Mouse (Mus musculus) liver, embryonic 15.5 days (tissue): ENCODE results near the gene Gm3532. TPM values are rescaled to one million over a fixed set of nuclear protein-coding genes. Genes with fewer than 3 reads are reported as not detected.
"Not testable (repeated sequence)": the region's sequence is repeated elsewhere in the genome, so short reads cannot be mapped to it uniquely, and the experiment has no call there.

ENCODE experiments used
- ATAC-seq: fragments of 200-750 bp; cut with Nextera tagmentation; 2 replicates; pipeline ENCODE4 v1.8.0; 2017; ENCODE audit warnings: moderate number of reproducible peaks, mild to moderate bottlenecking, moderate library complexity; ENCODE audit not compliant: insufficient read depth
- H3K27ac ChIP-seq: fragments of 300-500 bp; sonication (generic); replicated peaks from 2 replicates; pipeline ENCODE4 v1.5.1; 2015; ENCODE audit warnings: mild to moderate bottlenecking, inconsistent platforms
- H3K27me3 ChIP-seq: fragments of 300-500 bp; sonication (generic); 2 replicates; pipeline ENCODE4 v1.6.1; 2015; ENCODE audit warnings: mild to moderate bottlenecking, inconsistent platforms
- H3K36me3 ChIP-seq: fragments of 300-500 bp; sonication (generic); replicated peaks from 2 replicates; pipeline ENCODE4 v1.6.1; 2015; ENCODE audit warnings: moderate library complexity, mild to moderate bottlenecking, inconsistent platforms
- H3K4me1 ChIP-seq: fragments of 300-500 bp; sonication (generic); replicated peaks from 2 replicates; pipeline ENCODE4 v1.6.1; 2015; ENCODE audit warnings: inconsistent platforms
- H3K4me2 ChIP-seq: fragments of 300-500 bp; sonication (generic); 2 replicates; pipeline ENCODE4 v1.6.1; 2015; ENCODE audit warnings: moderate library complexity, mild to moderate bottlenecking, inconsistent platforms
- H3K4me3 ChIP-seq: fragments of 300-500 bp; sonication (generic); replicated peaks from 2 replicates; pipeline ENCODE4 v1.5.1; 2015; ENCODE audit warnings: mild to moderate bottlenecking, inconsistent platforms
- H3K9ac ChIP-seq: fragments of 300-500 bp; sonication (generic); 2 replicates; pipeline ENCODE4 v1.6.1; 2015; ENCODE audit warnings: moderate library complexity, mild to moderate bottlenecking, inconsistent platforms
- H3K9me3 ChIP-seq: fragments of 300-500 bp; sonication (generic); replicated peaks from 2 replicates; pipeline ENCODE4 v1.6.1; 2016; ENCODE audit warnings: inconsistent platforms
- WGBS: fragments of 180-500 bp; shearing (Covaris S2); methylation state at CpG from one replicate; pipeline ENCODE4 v1.1.7; 2015; ENCODE audit warnings: mixed read lengths; ENCODE audit not compliant: insufficient replicate concordance; 5-methylcytosine and 5-hydroxymethylcytosine counted together
- polyA plus RNA-seq: library from polyadenylated mRNA; unstranded; fragments of >200 nt; fragmentation: Nextera tagmentation; extraction: Ambion mirVana; gene quantifications from 2 replicates; pipeline ENCODE4 v1.2.1, GENCODE M21; 2015

Gene Gm3532
- not detected in 2 replicates for polyA plus RNA-seq

DNA sequence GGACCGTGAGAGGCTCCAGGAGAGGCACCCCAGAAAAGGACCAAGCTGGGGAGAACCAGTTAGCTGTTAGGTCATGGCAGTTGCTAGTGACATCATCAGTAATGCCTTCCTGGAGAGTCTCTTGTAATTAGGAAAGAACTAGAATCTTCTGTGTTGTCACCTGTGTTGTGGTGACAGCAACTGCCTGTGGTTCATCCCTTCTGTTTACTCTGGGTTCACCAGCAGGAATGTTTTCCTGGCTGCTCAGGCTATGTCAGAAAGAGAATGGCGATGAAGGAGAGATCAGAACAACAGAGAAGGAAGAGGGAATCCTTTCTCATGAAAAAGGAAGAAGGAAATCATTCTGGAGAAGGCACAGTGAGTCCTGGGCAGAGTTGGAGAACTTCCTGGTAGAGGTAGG lies at the start of gene Gm3532:
Gm3532 (plus strand) TSS at position 301 of the 400 bp plus-strand sequence.
- no CpG with 5 or more reads among the region's 2 CpGs for WGBS
- H3K4me1 ChIP-seq, H3K27me3 ChIP-seq, H3K36me3 ChIP-seq, H3K27ac ChIP-seq, H3K9ac ChIP-seq, H3K9me3 ChIP-seq, ATAC-seq, H3K4me2 ChIP-seq, H3K4me3 ChIP-seq: not testable (repeated sequence)

DNA sequence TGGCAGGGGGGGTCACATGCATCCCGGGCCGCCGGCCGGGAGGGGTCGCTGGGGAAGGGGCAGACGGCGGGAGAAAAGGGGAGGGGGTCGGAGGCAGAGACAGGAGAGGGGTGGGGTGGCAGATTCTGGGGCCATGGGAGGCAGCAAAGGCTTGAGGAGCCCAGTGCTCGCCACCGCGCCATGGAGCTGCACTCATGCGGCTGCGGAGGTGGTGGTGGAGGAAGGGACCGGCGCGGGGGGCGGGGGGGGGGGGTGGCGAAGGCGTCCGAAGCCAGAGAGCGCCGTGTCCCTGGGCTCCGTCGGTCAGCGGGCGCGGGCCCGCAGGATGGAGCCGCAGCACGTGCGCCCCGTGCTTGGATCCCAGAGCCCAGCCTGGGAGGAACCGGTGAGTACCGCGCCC lies 36.9 kb upstream of the Gm3532 start, which contains the start of gene Gm3488:
Gm3488 (plus strand) TSS at position 301 of the 400 bp plus-strand sequence.
- ATAC-seq, H3K27me3 ChIP-seq, H3K9ac ChIP-seq, H3K4me1 ChIP-seq, H3K36me3 ChIP-seq, H3K27ac ChIP-seq, H3K4me2 ChIP-seq, H3K9me3 ChIP-seq, H3K4me3 ChIP-seq: not testable (repeated sequence)
- no CpG with 5 or more reads among the region's 35 CpGs for WGBS

Other genes with a start within 250 kb of the Gm3532 start
- gene Gm3542, start 203.6 kb upstream of the Gm3532 start, polyA plus RNA-seq = not detected in 2 replicates
- not detected in 2 replicates for gene Gm3500, start 149.4 kb upstream of the Gm3532 start, polyA plus RNA-seq
- not detected in 2 replicates for gene Gm3194, start 83.0 kb upstream of the Gm3532 start, polyA plus RNA-seq
- not detected in 2 replicates for gene Gm8246, start 60.7 kb upstream of the Gm3532 start, polyA plus RNA-seq
- not detected in 2 replicates for gene Gm3187, start 54.3 kb upstream of the Gm3532 start, polyA plus RNA-seq
- gene Gm3488, start 36.8 kb upstream of the Gm3532 start, polyA plus RNA-seq = not detected in 2 replicates
- not detected in 2 replicates for gene Gm8265, start 94.5 kb downstream of the Gm3532 start, polyA plus RNA-seq
- gene Gm9603, start 149.0 kb downstream of the Gm3532 start, polyA plus RNA-seq = not detected in 2 replicates
- not detected in 2 replicates for gene Gm3373, start 203.1 kb downstream of the Gm3532 start, polyA plus RNA-seq